Mouse (Mus musculus) cerebellum, adult 9-10 months (tissue): ENCODE measurements around the gene Bicc1.
"Not testable (repeated sequence)": the region's sequence is repeated elsewhere in the genome, so short reads cannot be mapped to it uniquely, and the experiment has no call there.

Experiments
- DNase-seq: peaks from one replicate; pipeline ENCODE4 v3.0.0; 2022

Bicc1 gene

GRCm38 (mm10) chr10:70993497-70994134 lies 165.9 kb downstream of the Bicc1 start:
- no peak for DNase-seq

GRCm38 (mm10) chr10:70987396-70987795 lies 172.1 kb downstream of the Bicc1 start:
- no peak for DNase-seq

DNA sequence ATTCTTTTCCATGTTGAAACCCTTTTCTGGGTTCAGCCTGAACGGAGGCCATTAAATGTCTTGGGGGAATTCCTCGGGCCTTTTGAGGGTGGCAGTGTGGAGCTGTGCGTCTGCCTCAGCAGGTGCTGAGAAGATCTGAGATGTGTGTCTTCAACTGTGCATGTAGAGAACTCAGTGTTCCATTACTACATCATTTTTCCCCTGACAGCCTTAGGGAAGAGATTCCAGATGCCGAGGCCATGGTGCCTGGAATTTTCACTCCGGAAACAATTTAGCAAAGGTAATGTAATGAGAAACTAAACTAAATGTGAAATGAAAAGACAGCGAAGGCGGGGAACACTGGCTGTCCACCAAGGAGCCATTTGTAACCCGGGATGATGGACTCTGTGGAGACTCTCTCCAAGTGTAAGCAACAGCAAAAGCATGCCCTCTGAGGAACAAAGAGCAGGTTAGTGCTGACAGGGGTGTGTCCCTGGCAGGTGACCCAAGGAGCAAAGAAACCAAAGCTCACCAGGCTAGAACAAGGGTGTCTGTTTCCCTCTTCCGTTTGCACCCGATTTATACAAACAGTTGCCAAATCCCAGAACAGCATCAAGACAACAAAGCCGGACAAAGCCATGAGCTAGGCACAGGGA lies 176.3 kb downstream of the Bicc1 start:
- no peak for DNase-seq

DNA sequence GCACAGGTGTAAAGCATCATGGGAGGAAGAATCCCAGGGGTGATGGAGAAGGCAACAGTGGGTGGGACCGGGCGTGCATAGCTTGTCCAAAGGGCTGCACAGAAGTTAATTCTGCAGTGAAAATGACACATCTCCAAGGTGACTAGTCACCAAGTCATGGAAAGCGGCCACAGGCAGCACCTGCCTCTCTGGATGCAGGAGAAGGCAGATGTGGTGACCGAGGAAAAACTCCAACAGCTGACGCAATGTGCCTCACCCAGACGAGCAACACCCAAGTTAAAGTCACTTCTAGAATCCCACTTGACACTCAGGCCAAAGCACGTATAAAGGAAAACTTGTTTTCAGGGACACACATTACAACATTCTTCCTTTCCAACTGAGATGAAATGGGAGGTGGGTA lies 177.3 kb downstream of the Bicc1 start:
- DNase-seq = no peak

- no peak for DNase-seq
These were observed 179.8 kb downstream of the Bicc1 start for GRCm38 (mm10) chr10:70979657-70980056.

DNA sequence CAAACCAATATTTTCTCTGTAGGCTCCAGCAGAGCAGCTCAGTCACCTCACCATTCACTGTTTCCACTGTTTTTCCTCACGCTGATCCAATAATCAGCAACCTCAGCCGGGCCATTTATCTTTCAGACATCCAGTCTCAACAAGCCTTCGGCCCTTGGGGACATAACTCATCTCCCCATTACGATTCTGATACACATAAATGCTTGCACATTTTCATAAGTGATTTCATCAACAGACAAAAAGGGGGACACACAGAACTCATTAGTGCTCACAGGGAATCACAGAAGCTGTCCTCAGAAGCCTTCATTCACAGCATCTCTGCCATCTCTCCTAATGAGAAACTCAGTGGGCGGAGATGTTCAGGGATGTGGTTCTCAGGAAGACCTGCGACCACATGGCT lies 182.4 kb downstream of the Bicc1 start:
- no peak for DNase-seq

- no peak for DNase-seq
These were observed 182.9 kb downstream of the Bicc1 start for GRCm38 (mm10) chr10:70976633-70977032.

DNA sequence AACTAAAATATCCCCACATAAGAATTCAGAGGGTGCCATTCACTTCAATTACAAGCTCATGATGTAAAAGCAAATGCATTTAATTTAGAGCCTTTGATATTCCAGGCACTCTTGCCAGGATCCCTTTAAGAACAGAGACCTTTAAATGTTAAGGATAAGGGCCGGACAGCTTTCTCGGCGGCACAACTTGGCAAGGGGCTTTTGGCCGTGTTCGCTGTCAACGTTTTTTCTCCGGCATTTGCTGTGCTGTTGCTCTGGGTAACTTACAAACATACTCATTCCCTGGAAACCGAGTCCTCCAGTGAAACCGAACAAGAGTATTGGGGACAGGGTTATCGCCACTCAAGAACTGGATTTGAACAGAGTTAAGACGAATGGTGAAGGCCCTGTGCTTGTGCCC lies 188.3 kb downstream of the Bicc1 start:
- no peak for DNase-seq

- DNase-seq = no peak
These were observed 190.4 kb downstream of the Bicc1 start for GRCm38 (mm10) chr10:70968848-70969683.

DNA sequence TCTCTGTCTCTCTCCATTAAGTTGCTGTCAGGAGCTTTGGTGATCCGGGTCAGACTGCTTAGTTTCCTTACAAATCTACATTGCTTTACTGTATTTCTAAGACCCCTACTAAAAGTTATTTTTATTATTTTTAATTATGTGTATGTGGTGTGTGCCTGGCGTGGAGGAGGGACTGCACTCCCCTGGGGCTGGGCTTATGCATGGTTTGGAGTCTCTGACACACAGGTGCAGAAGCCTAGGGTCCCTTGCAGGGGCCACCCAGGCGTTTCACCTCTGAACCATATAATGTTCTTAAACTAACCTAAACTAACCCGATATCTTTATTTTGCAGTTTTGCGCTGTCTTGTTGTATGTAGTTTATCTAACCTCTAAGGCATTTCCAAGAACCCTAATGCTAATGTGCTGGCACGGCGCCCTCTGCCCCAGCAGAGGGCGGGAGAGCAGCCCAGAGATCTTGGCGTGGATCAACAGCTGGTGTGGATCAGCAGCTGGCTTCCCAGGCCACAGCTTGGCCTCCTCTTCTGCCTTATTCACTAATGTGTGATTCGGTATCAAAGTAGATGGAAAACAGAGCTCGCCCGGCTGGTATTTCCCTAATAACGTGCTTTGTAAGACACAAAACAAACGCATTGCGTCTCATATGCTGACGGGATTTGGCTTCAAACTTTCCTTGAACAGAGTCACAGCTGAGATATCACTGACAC lies 192.7 kb downstream of the Bicc1 start:
- no peak for DNase-seq

- no peak for DNase-seq
These were observed 194.8 kb downstream of the Bicc1 start for GRCm38 (mm10) chr10:70964706-70965105.

DNA sequence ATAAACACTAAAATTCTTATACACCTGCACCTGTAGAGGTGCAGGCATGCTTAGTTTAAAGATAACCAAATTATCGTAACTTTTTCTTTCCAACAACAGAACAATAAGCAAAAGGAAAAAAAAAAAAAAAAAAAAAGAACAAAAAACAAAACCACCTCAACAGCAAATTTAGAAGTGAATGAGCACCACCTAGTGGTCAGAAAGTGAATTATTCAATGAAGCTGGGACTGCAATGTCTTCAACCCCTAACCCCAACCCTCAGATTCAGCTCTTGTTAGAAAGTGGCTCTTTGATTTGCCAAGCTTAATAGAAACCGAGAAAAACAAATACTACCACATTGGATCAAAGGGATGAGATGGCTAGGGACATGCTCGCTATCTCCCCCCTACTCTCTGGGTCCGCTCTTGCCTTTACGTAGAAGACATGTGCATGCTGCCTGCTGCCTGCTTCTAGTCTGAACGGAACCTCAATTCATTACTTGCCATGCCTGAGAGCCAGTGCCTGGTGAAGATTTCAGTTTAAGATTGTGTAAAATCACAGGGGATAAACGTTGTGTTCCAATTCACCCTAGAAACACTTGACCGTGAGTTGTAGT lies 195.8 kb downstream of the Bicc1 start:
- peak; percentile 56 for DNase-seq

GRCm38 (mm10) chr10:70961641-70962040 lies 197.9 kb downstream of the Bicc1 start:
- no peak for DNase-seq

GRCm38 (mm10) chr10:70960396-70960795 lies 199.1 kb downstream of the Bicc1 start:
- not testable (repeated sequence) for DNase-seq

DNA sequence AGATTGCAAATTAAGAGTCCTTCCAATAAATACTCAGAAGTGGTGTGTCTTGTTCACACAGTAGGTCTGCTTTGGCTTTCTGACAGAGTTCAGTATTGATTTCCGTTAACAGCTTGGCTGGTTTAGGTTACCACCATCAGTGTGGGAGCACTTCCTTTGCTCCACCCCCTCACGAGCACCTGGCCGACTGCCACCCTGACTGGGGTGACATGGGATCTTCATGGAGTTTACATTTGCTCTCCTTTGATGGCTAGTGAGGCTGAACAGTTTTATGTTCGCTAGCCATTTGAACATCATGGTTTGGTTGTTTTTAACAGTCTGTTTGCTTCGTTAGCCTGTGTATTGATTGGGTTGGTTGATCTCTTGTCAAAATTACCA lies 206.7 kb downstream of the Bicc1 start:
- DNase-seq = no peak

DNA sequence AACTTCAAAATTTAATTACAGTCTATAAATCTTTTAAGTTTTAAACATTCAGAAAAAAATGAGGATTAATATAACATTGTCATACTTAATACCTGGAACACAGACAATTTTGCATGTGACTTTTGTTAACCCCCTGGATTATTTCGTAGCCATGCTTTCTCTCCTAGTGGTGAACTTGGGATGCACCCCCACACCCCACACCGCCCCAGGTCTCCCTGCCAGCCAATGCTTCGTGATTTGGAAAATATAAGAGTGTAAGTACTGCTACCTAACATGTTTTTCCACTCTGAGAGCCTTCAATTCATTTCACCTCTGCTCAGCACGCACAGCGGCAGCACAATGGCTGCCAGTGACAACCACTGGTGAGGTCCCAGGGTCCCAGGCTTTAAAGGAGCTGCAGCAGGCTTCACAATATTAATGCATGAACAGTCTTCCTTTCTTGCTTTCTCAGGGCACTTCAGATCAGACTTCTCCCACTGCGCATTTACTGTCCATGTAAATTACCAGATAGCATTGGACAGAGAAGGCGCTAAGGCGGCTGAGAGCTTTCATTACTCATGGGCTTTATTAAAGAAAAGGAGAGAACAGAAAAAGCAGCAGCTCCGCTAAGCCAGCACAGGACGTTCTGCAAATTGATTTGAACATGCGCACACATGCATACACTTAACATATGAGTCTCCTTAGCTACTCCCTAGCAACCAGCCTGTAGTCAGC lies 207.3 kb downstream of the Bicc1 start:
- DNase-seq = no peak

DNA sequence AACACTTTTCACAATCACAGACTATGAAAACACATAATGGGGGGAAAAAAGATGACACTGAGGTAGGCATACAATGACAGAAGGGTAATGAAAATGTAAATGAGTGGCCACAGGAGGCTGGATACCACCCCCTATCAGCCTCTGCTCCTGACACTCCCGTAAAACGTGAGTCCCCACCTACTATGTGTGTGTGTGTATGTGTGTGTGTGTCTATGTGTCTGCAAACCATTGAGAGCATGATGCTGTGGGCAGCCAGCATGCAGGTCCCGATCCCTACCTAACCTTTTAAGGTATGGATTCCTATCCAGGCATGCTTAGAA lies 209.4 kb downstream of the Bicc1 start:
- DNase-seq = no peak

DNA sequence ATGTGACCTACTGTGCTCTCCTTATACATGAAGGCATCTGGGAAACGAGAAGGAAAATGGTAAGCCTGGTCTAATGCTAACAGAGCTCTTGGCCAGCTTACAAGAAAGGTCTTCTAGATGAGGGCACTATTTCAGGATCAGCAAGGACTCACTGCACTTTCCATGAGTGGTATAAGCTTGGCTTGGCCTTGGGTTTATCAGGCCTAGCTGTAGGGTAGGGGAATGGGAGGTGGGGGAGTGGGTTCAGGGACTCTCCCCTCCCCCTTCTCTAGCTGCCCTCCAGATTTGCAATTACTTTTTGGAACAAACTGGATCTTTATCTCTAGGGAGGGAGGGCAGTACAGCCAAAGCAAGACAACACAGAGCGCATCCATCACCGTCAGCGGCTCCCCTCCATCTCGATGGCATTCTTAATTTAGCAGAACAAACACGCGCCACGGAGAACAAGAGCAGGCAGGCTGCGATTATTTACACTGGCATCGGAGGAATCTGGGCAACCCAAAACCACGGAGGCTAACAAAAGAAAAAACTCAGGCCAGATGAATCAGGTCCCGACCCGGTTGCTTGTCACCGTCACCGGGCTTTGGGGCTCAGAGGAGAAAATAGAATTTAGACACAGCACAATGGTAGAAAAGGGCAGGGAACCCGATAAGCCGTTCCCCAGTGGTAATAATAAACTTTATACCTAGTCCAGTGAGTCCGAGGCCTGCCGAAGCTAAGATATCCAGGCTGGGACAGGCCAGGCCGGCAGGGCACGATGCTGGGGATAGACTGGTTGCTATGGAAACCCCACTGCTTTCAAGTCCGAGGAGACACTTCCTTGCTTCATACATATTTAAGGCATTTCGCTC lies 210.0 kb downstream of the Bicc1 start:
- DNase-seq = no peak

DNA sequence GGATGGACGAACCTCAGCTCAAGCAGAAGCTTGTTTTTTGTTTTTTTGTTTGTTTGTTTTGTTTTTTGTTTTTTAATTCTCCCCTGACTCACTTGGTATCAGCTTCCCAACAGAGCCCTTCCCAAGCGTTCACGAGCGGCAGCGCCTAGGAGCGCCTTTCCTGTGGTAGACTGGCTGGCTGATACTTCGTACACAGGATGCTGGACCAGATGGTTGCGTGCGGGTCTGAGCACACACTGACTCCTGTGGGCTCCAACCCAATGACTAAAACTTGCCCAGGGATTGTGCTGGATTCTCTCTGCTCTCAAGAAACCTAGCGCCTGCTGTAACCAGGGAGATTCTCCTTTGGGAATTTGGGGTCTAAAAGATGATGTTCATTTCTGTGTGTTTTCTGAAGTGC lies 211.2 kb downstream of the Bicc1 start:
- DNase-seq = no peak

DNA sequence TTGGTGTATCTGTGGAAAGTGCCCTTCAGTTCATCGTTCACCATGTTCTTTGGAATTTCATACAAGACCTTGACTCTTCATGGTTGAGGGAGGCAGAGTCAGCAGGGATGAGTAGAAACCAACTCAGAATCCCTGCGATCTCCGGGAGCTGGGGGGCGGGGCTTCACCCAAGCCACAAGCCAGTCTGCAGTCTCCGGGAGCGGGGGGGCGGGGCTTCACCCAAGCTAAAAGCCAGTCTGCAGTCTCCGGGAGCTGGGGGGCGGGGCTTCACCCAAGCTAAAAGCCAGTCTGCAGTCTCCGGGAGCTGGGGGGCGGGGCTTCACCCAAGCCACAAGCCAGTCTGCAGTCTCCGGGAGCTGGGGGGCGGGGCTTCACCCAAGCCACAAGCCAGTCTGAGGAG lies 213.4 kb downstream of the Bicc1 start:
- DNase-seq = not testable (repeated sequence)

GRCm38 (mm10) chr10:70945076-70945475 lies 214.4 kb downstream of the Bicc1 start:
- DNase-seq = no peak

DNA sequence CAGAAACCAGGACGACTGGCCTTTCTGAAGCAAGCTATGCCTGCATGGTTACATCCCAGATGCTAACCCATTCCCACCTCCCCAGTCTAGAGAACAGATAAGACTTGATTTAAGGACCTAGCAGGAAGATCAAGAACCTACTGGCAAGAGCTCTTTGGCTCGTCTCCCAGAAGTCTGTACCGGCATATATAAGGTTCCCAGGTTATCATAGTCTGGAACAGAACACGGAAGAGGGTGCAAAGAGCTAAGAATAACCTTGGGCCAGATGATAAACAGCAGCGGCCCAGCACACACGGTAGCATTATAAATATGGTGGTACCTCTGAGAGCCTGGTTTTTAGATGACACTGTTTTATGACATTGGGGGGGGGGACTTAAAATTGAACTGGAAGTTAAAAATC lies 217.9 kb downstream of the Bicc1 start:
- no peak for DNase-seq
